Mouse (Mus musculus) Patski (cell line): ENCODE results near the gene Itpk1. TPM values are rescaled to one million over a fixed set of nuclear protein-coding genes. Genes with fewer than 3 reads are reported as not detected.
A peak's percentile ranks its signal among the peaks of the same experiment; 100 is the strongest.

Experiments used
- ATAC-seq: fragments of 100-300 bp; one replicate; pipeline ENCODE4 v1.8.0; 2021
- CTCF ChIA-PET: fragments of 350-600 bp; sonication (Branson Sonifier 250); formaldehyde crosslinking; loops from one replicate; lab custom pipeline; 2022; ENCODE audit warnings: inconsistent platforms; lab: Charles Lee
- POLR2A ChIA-PET: fragments of 350-600 bp; sonication (Branson Sonifier 250); formaldehyde crosslinking; loops from one replicate; lab custom pipeline; 2022; ENCODE audit warnings: antibody characterized with exemption, inconsistent platforms; lab: Charles Lee
- DNase-seq: peaks from one replicate; pipeline ENCODE4 v3.0.0-alpha.2; 2011; ENCODE audit warnings: low read depth, low spot score
- H3K27me3 ChIP-seq: fragments of 371-371 bp; one replicate; pipeline ENCODE4 v1.5.1; 2021
- CTCF ChIP-seq: fragments of 100-300 bp; IDR thresholded peaks from one replicate; pipeline ENCODE4 v1.5.1; 2021
- in situ Hi-C: fragments of 300-500 bp; cut with MboI; formaldehyde crosslinking; loops from 3 replicates; pipeline ENCODE4 v1.11.1; 2018; ENCODE audit warnings: low pct_unique_long_range_greater_than_20kb, mixed read lengths
- polyA plus RNA-seq: library from polyadenylated mRNA; unstranded; gene quantifications from one replicate; pipeline ENCODE4 v1.2.3, GENCODE M21; 2021

Itpk1 gene
- polyA plus RNA-seq, 1 experiment from 2014 or later = 22.9 TPM

DNA sequence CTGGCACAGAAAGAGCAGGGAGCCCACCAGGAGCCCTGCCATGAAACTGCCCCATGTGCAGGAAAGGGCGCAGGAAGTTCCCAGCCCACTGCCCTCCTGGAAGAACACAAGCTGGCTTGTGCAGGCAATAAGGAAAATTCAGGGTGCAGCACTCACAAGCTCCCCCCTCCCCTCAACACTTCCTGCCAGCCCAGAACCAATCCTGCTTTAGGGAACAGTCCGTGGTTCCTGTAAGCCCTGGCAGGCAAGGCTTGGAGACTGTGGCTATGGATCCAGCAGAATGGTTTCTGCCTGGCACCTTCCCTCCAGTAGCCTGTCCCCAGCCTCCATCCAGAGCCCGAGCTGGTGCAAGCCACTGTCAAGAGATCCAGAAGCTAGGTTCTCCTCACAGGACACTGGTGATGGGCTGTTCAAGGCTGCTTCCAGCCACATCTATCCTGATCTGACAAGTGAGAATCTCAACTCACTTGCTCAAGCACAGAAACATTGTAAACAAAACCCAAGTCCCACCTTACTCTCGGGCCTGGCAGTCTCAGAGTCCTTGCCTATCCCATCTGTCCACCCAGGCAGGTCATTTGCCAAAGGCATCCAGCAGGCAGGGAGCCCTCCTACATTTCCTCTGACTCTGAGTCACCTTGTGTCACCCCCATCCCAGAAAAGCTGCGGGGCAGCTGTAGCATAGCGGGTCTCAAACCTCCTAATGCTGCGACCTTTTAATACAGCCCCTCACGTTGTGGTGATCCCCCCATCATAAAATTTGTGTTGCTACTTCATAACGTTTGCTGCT, 102.3 kb downstream of the Itpk1 start:
- ChIA-PET CTCF (no interaction called here), POLR2A (no interaction called here)
- DNase-seq = no peak
- no peak for TF ChIP-seq CTCF
- no peak for ATAC-seq
- in situ Hi-C loops = no loop called here
- H3K27me3 ChIP-seq = no peaks in the 10 kb centered on the region

DNA sequence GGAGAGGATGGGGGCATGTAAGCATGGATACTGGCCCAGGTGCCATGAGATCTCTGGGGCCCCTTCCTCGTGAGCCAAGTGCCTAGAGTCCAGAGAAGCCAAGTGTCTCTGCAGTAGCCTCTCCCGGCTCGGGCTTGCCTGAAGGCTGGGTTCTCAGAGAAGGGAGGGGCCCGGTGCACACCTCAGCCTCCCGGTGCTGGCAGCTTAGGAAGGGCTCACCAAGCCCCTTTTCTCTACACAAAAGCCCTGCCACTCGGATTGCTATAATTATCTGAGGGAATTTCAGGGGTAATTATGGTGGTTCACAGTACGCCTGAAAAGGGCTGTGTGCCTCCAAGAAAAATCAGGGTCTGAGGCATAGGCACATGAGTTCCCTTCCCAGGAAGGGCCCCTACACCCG, 102.9 kb downstream of the Itpk1 start:
- TF ChIP-seq CTCF = no peak
- ChIA-PET CTCF (interaction anchor here (0.8 to 1.1 kb wide), 2 partner anchors 9 to 19 kb away, joined by 3 read pairs; no protein-coding TSS in a partner anchor), POLR2A (no interaction called here)
- DNase-seq (no peak), ATAC-seq (no peak)
- no peaks in the 10 kb centered on the region for H3K27me3 ChIP-seq
- in situ Hi-C loops = no loop called here

DNA sequence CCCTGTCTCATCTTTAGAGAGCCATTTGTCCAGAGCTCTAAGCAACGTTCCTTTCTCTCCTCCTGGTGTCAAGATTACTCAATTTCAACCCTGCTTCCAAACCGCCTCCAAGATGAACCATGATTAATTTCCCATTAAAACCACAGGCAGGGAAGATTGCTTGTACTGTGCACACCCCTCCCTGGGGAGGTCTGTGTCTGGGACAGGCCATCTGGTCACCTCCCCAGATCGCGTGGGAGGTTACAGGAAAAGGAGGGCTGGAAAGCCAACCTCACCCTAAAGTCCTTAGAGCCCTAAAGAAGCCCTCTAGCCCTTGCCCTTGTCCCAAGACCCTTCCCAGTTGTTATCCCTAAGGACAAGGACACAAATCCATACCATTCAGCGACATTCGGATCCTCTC, 104.4 kb downstream of the Itpk1 start:
- DNase-seq (peak; percentile 61), ATAC-seq (peak; percentile 44)
- in situ Hi-C loops = no loop called here
- H3K27me3 ChIP-seq = no peaks in the 10 kb centered on the region
- ChIA-PET CTCF (interaction anchor here (1.2 kb wide), 2 partner anchors 9 to 12 kb away, joined by 3 read pairs; no protein-coding TSS in a partner anchor), POLR2A (no interaction called here)
- TF ChIP-seq CTCF = no peak

DNA sequence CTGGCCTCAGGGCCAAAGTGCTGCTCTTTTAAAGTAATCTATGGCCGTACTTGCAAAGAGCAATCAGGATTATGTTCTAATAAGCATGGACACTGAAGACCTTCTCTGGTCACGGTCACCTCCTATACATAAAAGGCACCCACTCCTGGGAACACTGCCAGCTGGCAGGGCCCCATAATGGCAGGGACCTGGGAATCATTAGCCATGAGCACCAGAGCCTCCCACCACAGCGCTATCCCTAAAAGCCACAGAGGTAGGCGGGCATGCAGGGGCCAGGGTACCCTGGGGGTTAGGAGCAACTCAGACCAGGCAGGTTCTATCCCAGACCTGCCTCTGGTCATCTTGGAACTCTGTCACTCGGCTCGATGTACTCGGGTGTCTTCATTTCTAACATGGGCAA, 104.9 kb downstream of the Itpk1 start:
- no peaks in the 10 kb centered on the region for H3K27me3 ChIP-seq
- no peak for TF ChIP-seq CTCF
- ATAC-seq (peak; percentile 11), DNase-seq (peak; percentile 44)
- CTCF ChIA-PET = interaction anchor here (1.2 kb wide), 1 partner anchor 12 kb away, joined by 3 read pairs; no protein-coding TSS in a partner anchor
- POLR2A ChIA-PET = no interaction called here
- in situ Hi-C loops = no loop called here

DNA sequence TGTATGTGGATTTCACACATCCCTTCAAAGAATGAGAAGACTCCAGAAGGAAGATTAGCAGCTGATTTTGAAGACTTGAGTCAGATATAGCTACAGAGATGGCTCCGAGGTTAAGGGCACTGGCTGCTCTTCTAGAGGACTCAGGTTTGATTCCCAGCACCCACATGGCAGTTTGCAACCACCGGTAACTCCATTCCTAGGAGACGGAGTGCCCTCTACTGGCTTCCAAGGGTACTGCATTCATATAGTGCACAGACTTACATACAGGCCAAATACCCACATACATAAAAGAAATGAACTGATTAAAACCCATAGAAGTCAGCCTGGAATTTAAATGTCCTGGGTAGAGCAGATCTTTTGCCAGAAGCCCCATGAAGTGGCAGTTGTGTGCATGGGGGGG, 106.2 kb downstream of the Itpk1 start:
- DNase-seq (no peak), ATAC-seq (no peak)
- POLR2A ChIA-PET = no interaction called here
- no peak for TF ChIP-seq CTCF
- in situ Hi-C loops = no loop called here
- CTCF ChIA-PET = no interaction called here
- no peaks in the 10 kb centered on the region for H3K27me3 ChIP-seq

DNA sequence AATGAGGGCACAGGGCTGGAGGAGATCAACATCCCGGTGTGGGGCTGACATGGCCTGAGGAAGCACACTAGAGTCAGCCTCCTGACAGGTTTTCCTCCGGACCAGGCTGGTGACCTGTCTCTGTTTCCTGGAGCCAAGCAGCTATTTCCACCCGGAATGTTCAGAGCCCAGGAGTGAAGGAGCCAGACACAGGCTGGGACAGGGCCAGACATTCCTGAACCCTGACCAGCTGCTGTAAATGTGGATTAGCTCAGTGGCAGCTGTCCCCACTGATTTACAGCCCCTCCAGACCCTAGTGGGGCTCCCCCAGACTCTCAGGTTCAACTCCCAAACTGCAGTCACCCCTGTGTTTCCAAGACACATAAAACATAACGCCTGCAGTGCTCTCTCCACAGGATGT, 107.3 kb downstream of the Itpk1 start:
- H3K27me3 ChIP-seq = no peaks in the 10 kb centered on the region
- ATAC-seq (peak; percentile 51), DNase-seq (peak; percentile 49)
- CTCF ChIA-PET = no interaction called here
- in situ Hi-C loops = no loop called here
- POLR2A ChIA-PET = no interaction called here
- TF ChIP-seq CTCF = no peak

DNA sequence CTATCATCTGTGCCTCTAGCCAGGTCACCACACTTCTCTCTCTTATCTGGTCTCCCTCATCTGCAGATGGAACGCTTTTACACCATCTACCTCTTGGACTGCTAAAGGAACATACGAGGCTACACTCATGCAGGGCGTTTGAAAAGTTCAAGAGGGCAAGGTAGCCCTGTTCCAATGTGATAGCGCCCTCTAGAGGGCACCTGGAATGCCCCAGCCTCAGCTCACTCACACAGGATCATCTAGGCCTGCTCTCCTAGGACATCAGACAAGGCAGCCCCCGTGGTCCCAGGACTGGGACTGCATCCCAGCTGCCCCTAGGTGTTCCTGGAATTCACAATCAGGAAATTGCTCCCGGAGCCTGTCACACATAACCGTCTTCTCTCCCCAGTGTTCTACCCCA, 108.3 kb downstream of the Itpk1 start:
- ATAC-seq = no peak
- in situ Hi-C loops = no loop called here
- no peak for TF ChIP-seq CTCF
- CTCF ChIA-PET = interaction anchor here (1.0 kb wide), 1 partner anchor 19 kb away, joined by 5 read pairs; no protein-coding TSS in a partner anchor
- no peaks in the 10 kb centered on the region for H3K27me3 ChIP-seq
- DNase-seq = no peak
- POLR2A ChIA-PET = no interaction called here

DNA sequence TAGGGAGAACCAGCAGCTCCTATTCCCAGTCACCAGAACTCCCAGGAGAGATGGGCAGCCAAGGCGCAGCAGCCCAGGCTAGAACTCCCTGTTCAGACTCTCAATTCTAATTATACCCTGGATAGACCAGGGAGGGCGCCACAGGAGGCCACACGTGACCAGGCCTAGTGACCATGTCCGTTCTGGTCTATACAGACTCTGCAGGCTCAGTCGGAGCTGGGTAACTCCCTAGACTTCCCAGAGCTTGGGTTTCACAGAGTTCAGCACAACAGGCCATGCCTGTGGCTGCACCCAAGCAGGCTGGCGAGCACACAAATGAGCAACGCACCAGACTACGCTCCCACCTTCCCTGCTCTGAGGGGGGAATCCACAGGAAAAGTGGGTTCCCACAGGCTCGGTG, 110.1 kb downstream of the Itpk1 start:
- in situ Hi-C loops = no loop called here
- CTCF ChIA-PET = no interaction called here
- TF ChIP-seq CTCF = no peak
- DNase-seq (no peak), ATAC-seq (no peak)
- no peaks in the 10 kb centered on the region for H3K27me3 ChIP-seq
- POLR2A ChIA-PET = no interaction called here

DNA sequence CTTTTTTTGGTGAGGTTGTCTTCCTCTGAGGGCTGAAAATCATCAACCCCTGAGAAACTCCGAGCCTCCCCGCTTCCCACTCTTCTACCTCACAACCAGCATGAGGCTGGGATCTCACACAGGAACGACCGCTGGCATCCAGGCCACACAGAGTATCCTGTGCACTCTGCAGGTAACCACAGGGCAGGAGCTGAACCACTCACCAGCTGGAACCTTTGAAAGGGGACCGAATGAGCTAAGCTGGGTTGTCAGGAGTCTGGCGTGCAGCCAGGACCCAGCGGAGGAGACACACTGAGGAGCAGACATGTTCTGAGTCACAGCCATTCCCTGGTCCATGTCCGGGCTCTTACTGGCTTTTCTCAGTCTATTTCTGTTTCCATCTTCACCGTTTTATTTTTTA, 111.0 kb downstream of the Itpk1 start:
- no peak for TF ChIP-seq CTCF
- ATAC-seq (peak; percentile 74), DNase-seq (peak; percentile 94)
- H3K27me3 ChIP-seq = no peaks in the 10 kb centered on the region
- POLR2A ChIA-PET = no interaction called here
- CTCF ChIA-PET = no interaction called here
- in situ Hi-C loops = no loop called here

DNA sequence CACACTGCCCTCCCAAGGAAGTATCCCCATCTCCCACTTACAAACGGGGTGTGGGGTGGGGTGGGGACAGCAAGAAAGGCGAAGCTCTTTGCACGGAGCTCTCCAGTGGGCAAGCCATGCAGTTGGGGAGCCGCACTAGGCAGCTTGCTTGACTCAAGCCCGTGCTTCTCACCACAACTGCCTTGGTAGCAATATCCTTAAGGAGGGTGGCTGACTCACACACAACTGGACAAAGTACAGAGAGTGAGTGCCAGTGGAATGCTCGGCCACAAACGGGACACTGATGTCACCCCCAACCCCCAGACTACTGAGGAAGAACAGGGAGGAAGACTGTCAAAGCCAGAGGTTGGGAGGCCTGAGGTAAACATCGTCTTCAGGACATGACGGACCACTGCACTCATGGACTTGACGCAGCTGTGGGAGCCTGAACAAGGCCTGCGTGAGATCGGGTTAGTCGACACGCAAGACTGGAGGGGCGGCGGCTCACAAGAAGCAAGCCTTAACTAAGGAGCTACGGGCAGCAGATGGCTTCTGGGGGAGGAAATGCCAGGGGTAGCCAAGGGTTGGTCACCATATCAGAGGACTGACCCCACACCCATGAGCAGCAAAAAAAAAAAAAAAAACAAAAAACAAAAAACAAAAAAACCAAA, 113.9 kb downstream of the Itpk1 start:
- no peaks in the 10 kb centered on the region for H3K27me3 ChIP-seq
- ATAC-seq = peak; percentile 36
- in situ Hi-C loops = no loop called here
- CTCF ChIA-PET = no interaction called here
- POLR2A ChIA-PET = no interaction called here
- peak; percentile 48 for DNase-seq
- no peak for TF ChIP-seq CTCF

DNA sequence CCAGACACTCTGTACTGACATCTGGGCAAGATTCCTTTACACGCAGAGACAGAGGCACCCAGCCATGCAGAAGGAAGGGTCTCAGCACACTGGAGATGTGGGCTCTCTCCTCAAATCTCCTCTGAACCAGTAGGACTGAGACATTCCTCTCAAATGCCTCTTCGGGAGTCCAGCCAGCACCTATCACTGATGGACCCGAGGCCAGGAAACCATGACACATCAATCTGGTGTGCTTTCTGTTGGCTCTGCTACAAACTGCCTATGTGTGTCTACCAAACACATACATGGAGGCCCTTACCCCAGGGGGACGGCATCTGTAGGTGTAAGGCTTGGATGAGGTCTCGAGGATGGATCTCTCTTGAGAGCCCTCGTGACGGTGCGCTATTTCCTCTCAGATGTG, 117.6 kb downstream of the Itpk1 start:
- ChIA-PET POLR2A (no interaction called here), CTCF (no interaction called here)
- no peaks in the 10 kb centered on the region for H3K27me3 ChIP-seq
- TF ChIP-seq CTCF = no peak
- DNase-seq = no peak
- in situ Hi-C loops = no loop called here
- ATAC-seq = no peak
